Mouse (Mus musculus) G1E (cell line): ENCODE data around the gene Tsc2. TPM values are rescaled to one million over a fixed set of nuclear protein-coding genes. Genes with fewer than 3 reads are reported as not detected.

Experiments used
- ATAC-seq: 2 replicates; pipeline ENCODE4 v1.8.0; 2016; ENCODE audit warnings: mild to moderate bottlenecking; ENCODE audit not compliant: insufficient number of reproducible peaks, poor library complexity, low FRiP score, severe bottlenecking; ENCODE audit errors: extremely low read depth
- DNase-seq: peaks from one replicate; pipeline ENCODE4 v3.0.0; 2012; ENCODE audit warnings: low spot score
- H3K27me3 ChIP-seq: 2 replicates; pipeline ENCODE4 v1.6.1; 2012; ENCODE audit warnings: mild to moderate bottlenecking, low read length, inconsistent platforms; ENCODE audit not compliant: insufficient read depth
- H3K36me3 ChIP-seq: replicated peaks from 2 replicates; pipeline ENCODE3; 2012; ENCODE audit warnings: mild to moderate bottlenecking, inconsistent platforms
- H3K4me1 ChIP-seq: 2 replicates; pipeline ENCODE4 v1.6.1; 2012; ENCODE audit warnings: low read depth, low read length, inconsistent platforms, mixed read lengths; ENCODE audit not compliant: insufficient read depth
- H3K4me3 ChIP-seq: 2 replicates; pipeline ENCODE4 v1.5.1; 2012; ENCODE audit warnings: low read depth, mild to moderate bottlenecking, inconsistent platforms, low read length, moderate library complexity, mixed read lengths
- H3K9me3 ChIP-seq: replicated peaks from 2 replicates; pipeline ENCODE4 v1.6.1; 2012; ENCODE audit warnings: inconsistent platforms
- CTCF ChIP-seq: IDR thresholded peaks from 2 replicates; pipeline ENCODE4 v1.5.1; 2012; ENCODE audit warnings: low read depth, low read length, inconsistent platforms, mixed read lengths
- GATA1 ChIP-seq: IDR thresholded peaks from 2 replicates; pipeline ENCODE4 v1.6.1; 2012; ENCODE audit warnings: borderline replicate concordance, low read length, inconsistent platforms, mixed read lengths
- GATA2 ChIP-seq: IDR thresholded peaks from 2 replicates; pipeline ENCODE4 v1.6.1; 2012; ENCODE audit warnings: low read depth, low read length, inconsistent platforms, borderline replicate concordance
- POLR2AphosphoS5 ChIP-seq: IDR thresholded peaks from 2 replicates; pipeline ENCODE4 v1.6.1; 2012; ENCODE audit warnings: low read depth, low read length, inconsistent platforms; ENCODE audit not compliant: insufficient replicate concordance
- TAL1 ChIP-seq: conservative IDR thresholded peaks from 2 replicates; pipeline ENCODE4 v1.6.1; 2012; ENCODE audit warnings: low read depth, low read length, inconsistent platforms, mixed read lengths
- polyA plus RNA-seq: library from polyadenylated mRNA; stranded (reverse); fragments of >175 nt; gene quantifications from 2 replicates; pipeline ENCODE4 v1.2.3, GENCODE M21; 2012
- total RNA-seq, 2 experiments: library from RNA; stranded (forward) in 1 of 2; stranded (reverse) in 1 of 2; fragments of 200-1000 nt in 1 of 2; fragments of >200 nt in 1 of 2; fragmentation: Nextera tagmentation in 1 of 2; gene quantifications; 2 replicates each; pipeline ENCODE4 v1.2.3; 2014 to 2017

Tsc2 gene
- total and polyA plus RNA-seq, 3 experiments = 39.7 to 114 (median 66.5) TPM

DNA sequence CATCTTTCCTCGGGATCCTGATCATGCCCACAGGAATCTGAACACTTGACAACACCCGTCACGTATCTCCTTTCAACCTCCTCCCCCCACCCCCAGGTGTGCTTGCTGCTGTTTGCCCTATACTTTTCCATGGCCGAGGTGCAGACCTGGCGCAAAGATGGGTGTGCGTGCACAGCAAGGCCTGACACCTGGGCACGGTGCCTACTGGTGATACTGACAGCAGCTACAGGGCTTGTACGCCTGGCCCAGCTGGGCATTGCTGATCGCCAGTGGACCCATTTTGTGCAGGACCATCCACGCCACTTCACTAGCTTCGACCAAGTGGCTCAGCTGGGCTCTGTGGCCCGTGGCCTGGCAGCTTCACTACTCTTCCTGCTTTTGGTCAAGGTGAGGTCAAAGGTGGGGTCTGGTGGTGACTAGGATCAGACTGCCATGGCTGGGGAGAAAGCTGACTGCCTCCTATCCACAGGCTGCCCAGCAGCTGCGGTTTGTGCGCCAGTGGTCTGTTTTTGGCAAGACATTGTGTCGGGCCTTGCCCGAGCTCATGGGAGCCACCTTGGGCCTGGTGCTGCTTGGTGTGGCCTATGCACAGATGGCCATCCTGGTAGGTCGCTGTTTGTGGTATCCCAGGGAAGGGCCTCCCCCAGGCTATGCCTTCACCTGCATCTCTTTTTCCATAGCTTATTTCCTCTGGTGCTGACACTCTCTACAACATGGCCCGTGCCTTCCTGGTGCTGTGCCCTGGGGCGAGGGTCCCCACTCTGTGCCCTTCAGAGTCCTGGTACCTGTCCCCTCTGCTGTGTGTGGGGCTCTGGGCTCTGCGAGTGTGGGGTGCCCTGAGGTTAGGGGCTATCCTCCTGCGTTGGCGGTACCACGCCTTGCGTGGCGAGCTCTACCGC is 38.2 kb downstream of the Tsc2 start:
- no peak overlapping the region for H3K4me3 ChIP-seq
- TF ChIP-seq CTCF (no peak), GATA2 (no peak), GATA1 (no peak), POLR2AphosphoS5 (no peak), TAL1 (no peak)
- peaks cover 93% of the 10 kb centered on the region for H3K36me3 ChIP-seq

DNA sequence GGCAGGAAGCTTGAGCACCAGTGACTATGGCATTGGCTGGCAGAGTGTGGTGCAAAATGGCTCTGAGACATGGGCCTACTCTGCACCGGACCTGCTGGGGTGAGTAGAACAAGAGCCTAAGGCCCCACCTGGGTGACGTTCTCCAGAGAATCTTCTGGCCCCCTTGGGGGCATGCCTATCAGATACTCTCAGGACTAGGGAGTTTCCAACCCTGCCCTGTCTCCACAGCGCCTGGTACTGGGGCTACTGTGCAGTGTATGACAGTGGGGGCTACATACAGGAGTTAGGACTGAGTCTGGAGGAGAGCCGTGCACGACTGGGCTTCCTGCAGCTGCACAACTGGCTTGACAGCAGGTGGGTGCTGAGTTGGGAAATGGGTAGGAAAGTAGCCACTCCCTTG is 39.2 kb downstream of the Tsc2 start:
- Histone ChIP-seq H3K9me3 (no peaks in the 10 kb centered on the region), H3K4me3 (no peak overlapping the region), H3K36me3 (peaks cover 88% of the 10 kb centered on the region), H3K4me1 (peaks cover 4% of the 10 kb centered on the region; the same call in 1 of the 2 replicates), H3K27me3 (no peaks in the 10 kb centered on the region)
- DNase-seq = no peak
- ATAC-seq = no peak
- TF ChIP-seq GATA1 (no peak), CTCF (no peak), POLR2AphosphoS5 (no peak), TAL1 (no peak), GATA2 (no peak)

More for the DNA sequence above, 38.2 kb downstream of the Tsc2 start:
- no peak for DNase-seq
- ATAC-seq = no peak
- Histone ChIP-seq H3K27me3 (no peaks in the 10 kb centered on the region), H3K4me1 (peaks cover 4% of the 10 kb centered on the region; the same call in 1 of the 2 replicates), H3K9me3 (no peaks in the 10 kb centered on the region)

DNA sequence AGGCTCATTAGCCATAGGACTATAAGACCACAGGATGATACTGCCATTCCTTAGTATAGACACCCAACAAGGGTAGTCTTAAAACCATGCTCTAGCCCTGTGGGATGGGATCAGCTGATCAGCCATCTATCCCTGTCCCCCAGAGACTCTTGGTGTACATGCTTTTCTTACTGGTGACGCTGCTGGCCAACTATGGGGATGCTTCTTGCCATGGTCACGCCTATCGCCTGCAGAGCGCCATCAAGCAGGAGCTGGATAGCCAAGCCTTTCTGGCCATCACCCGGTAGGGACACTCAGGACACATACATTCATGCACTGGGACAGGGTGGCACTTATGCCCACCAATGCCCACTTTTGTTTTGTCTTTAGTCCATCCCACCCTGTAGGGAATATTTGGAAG is 40.7 kb downstream of the Tsc2 start:
- peaks cover 4% of the 10 kb centered on the region; the same call in 1 of the 2 replicates for H3K4me1 ChIP-seq
- H3K27me3 ChIP-seq = no peaks in the 10 kb centered on the region
- peaks cover 86% of the 10 kb centered on the region for H3K36me3 ChIP-seq
- H3K4me3 ChIP-seq = no peak overlapping the region
- no peak for ATAC-seq
- DNase-seq = no peak
- TF ChIP-seq POLR2AphosphoS5 (no peak), TAL1 (no peak), GATA2 (no peak), CTCF (no peak), GATA1 (no peak)
- H3K9me3 ChIP-seq = no peaks in the 10 kb centered on the region

DNA sequence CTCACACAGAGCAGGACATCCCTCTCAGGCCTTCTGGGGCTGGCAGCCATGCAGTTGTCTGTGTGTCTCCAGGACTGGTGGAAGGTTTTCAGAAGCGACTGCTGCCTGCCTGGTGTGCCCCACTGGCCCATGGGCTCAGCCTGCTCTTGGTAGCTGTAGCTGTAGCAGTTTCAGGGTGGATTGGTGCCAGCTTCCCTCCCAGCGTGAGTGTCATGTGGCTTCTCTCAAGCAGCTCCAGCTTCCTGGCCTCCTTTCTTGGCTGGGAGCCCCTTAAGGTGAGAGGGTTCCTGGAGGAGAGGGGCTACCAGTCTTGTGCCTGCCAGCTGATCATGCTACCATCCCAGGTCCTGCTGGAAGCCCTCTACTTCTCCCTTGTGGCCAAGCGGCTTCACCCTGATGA is 41.5 kb downstream of the Tsc2 start:
- TF ChIP-seq CTCF = no peak
- H3K4me3 ChIP-seq = no peak overlapping the region
- DNase-seq (no peak), ATAC-seq (no peak)
- H3K36me3 ChIP-seq = peaks cover 86% of the 10 kb centered on the region
- peaks cover 4% of the 10 kb centered on the region; the same call in 1 of the 2 replicates for H3K4me1 ChIP-seq
- no peaks in the 10 kb centered on the region for H3K9me3 ChIP-seq
- no peaks in the 10 kb centered on the region for H3K27me3 ChIP-seq

DNA sequence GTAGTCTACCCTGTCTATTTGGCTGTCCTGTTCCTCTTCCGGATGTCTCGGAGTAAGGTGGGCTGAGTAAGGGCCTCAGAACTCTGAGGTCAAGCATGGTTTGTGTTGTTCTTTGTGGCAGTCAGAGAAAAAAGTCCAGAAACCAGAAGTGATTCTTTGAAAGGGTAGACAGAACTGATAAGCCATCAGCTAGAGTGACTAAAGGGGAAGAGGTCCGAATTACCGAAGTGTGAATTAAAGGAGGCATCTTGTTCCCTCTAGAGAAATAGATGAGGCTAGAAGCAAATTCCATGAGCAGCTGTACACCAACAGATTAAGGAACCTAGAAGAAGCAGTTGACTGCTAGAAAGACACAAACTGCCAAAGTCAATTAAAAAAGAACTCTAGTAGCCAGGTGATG is 45.9 kb downstream of the Tsc2 start:
- TF ChIP-seq GATA1 (no peak), TAL1 (no peak), GATA2 (no peak)
- H3K27me3 ChIP-seq = no peaks in the 10 kb centered on the region
- DNase-seq (no peak), ATAC-seq (no peak)
- H3K4me1 ChIP-seq = no peaks in the 10 kb centered on the region; the same call in 1 of the 2 replicates
- H3K36me3 ChIP-seq = peaks cover 72% of the 10 kb centered on the region
- H3K9me3 ChIP-seq = no peaks in the 10 kb centered on the region
- H3K4me3 ChIP-seq = no peak overlapping the region

DNA sequence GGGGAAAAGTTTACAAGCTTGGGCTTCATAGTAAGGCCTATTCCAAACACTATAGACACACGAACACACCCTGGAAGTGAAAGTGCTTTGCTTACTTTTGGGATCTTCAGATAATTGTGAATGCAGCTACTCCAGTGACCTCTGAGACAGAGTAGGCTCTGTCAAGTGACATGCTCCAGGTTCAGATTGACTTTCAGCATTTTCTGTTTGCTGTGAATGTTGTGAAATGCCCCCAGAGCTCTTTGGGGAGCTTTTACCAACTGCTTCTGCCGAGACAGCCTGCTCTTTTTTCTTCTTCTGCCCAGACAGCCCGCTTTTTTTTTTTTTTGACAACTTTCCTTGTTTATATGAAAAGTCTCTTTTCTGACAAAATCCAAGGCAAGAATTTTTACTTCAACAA is 47.9 kb downstream of the Tsc2 start:
- Histone ChIP-seq H3K27me3 (no peaks in the 10 kb centered on the region), H3K4me1 (no peaks in the 10 kb centered on the region; the same call in 1 of the 2 replicates), H3K36me3 (peaks cover 77% of the 10 kb centered on the region), H3K4me3 (no peak overlapping the region), H3K9me3 (no peaks in the 10 kb centered on the region)
- DNase-seq (no peak), ATAC-seq (no peak)
- no peak for TF ChIP-seq CTCF
- no peak for TF ChIP-seq POLR2AphosphoS5
- no peak for TF ChIP-seq GATA1
- no peak for TF ChIP-seq TAL1
- TF ChIP-seq GATA2 = no peak
